Mouse (Mus musculus) ovary, adult 2 months (tissue): Measurements from ENCODE around the gene Gm7347. TPM values are rescaled to one million over a fixed set of nuclear protein-coding genes. Genes with fewer than 3 reads are reported as not detected.

ENCODE experiments used
- polyA plus RNA-seq: library from polyadenylated mRNA; depleted of rRNA; stranded (reverse); fragments of >200 nt; gene quantifications from 2 replicates; pipeline ENCODE4 v1.2.3, GENCODE M21; 2012; rRNA removed

Gm7347 gene
- polyA plus RNA-seq, result 0.09 TPM in 1 of 2 replicates, not detected in the other

GRCm38 (mm10) chr5:26058481-26058880 lies at the start of gene Gm7347:
Gene Gm7347 (minus strand): TSS chr5:26058581.

GRCm38 (mm10) chr5:26105262-26105661 lies 46.9 kb upstream of the Gm7347 start, which contains the start of gene 5031410I06Rik:
Gene 5031410I06Rik (minus strand): TSS chr5:26105362.

DNA sequence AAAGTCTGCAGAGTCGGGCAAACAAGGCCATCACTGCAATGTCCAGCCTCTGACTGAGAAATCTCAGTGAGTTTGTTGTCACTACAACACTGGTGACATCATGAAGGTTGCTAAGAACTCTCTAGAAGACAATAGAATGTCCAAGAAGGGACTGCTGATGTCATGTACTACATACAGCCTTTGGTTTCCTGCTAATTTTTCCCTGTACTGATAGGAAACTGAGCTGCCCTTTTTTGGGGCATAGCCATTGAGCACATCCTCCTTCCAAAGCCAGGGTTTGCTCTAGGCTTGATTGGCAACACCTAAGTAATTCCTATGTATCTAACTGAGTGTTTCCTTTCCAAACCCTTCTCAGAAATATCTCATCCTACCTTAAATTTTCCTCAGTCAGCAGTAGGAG lies 30.8 kb upstream of the Gm7347 start, which contains the start of gene Gm10471:
TSS of gene Gm10471 (minus strand) at position 101 of the 400 bp plus-strand sequence.

DNA sequence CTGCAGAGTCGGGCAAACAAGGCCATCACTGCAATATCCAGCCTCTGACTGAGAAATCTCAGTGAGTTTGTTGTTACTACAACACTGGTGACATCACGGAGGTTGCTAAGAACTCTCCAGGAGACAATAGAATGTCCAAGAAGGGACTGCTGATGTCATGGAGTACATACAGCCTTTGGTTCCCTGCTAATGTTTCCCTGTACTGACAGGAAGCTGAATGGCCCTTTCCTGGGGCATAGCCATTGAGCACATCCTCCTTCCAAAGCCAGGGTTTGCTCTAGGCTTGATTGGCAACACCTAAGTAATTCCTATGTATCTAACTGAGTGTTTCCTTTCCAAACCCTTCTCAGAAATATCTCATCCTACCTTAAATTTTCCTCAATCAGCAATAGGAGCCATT lies 18.9 kb downstream of the Gm7347 start, which contains the start of gene Speer4a:
TSS of gene Speer4a (minus strand) at position 101 of the 400 bp plus-strand sequence.

DNA sequence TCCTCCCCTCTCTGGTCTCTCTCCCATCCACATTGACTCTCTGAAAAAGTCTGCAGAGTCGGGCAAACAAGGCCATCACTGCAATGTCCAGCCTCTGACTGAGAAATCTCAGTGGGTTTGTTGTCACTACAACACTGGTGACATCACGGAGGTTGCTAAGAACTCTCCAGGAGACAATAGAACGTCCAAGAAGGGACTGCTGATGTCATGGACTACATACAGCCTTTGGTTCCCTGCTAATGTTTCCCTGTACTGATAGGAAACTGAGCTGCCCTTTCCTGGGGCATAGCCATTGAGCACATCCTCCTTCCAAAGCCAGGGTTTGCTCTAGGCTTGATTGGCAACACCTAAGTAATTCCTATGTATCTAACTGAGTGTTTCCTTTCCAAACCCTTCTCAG lies 35.6 kb downstream of the Gm7347 start, which contains the start of gene Gm5862:
TSS of gene Gm5862 (minus strand) at position 101 of the 400 bp plus-strand sequence.

GRCm38 (mm10) chr5:26004698-26005097 lies 53.7 kb downstream of the Gm7347 start, which contains the start of gene Gm1979:
Gene Gm1979 (minus strand): TSS chr5:26004798.

Other genes starting within 250 kb of the Gm7347 start
- gene Gm21663, start 116.2 kb downstream of the Gm7347 start, polyA plus RNA-seq, result 0.06 TPM in 1 of 2 replicates, not detected in the other
- 0.15 TPM in 1 of 2 replicates, not detected in the other for gene Gm21671, start 104.2 kb downstream of the Gm7347 start, polyA plus RNA-seq
- gene Gm21680, start 85.9 kb downstream of the Gm7347 start, polyA plus RNA-seq, result not detected in 2 replicates
- gene Gm21698, start 69.9 kb downstream of the Gm7347 start, polyA plus RNA-seq, result 0.06 and 0.15 TPM in 2 replicates
- gene Gm1979, start 53.8 kb downstream of the Gm7347 start, polyA plus RNA-seq, result 0.09 and 0.14 TPM in 2 replicates
- gene Gm5862, start 35.7 kb downstream of the Gm7347 start, polyA plus RNA-seq, result not detected in 2 replicates
- 0.26 and 0.29 TPM in 2 replicates for gene Speer4a, start 19.0 kb downstream of the Gm7347 start, polyA plus RNA-seq
- 0.08 TPM in 1 of 2 replicates, not detected in the other for gene Gm10471, start 30.7 kb upstream of the Gm7347 start, polyA plus RNA-seq
- 0.07 TPM in 1 of 2 replicates, not detected in the other for gene 5031410I06Rik, start 46.8 kb upstream of the Gm7347 start, polyA plus RNA-seq
- gene Gm10220, start 62.8 kb upstream of the Gm7347 start, polyA plus RNA-seq, result not detected in 2 replicates
- 0.95 and 1.0 TPM in 2 replicates for gene Gm7361, start 199.1 kb upstream of the Gm7347 start, polyA plus RNA-seq